Mouse (Mus musculus): Measurements from ENCODE around the gene Dnajc1. TPM values are rescaled to one million over a fixed set of nuclear protein-coding genes. Genes with fewer than 3 reads are reported as not detected.
A peak's percentile ranks its signal among the peaks of the same experiment; 100 is the strongest.

Dnajc1 gene
- total RNA-seq, 2 experiments from 2014 or later: 10.7 to 13.2 TPM

- Histone ChIP-seq H3K4me3 (no peak overlapping the region), H3K27ac (no peak overlapping the region)
- intact Hi-C loops (cut with DNase I): no loop called here
- DNase-seq: no peak
- TF ChIP-seq CTCF (IDR thresholded peaks at IDR 0.05): no peak
Observed at GRCm38 (mm10) chr2:18262298-18262697, 130.3 kb downstream of the Dnajc1 start.

DNA sequence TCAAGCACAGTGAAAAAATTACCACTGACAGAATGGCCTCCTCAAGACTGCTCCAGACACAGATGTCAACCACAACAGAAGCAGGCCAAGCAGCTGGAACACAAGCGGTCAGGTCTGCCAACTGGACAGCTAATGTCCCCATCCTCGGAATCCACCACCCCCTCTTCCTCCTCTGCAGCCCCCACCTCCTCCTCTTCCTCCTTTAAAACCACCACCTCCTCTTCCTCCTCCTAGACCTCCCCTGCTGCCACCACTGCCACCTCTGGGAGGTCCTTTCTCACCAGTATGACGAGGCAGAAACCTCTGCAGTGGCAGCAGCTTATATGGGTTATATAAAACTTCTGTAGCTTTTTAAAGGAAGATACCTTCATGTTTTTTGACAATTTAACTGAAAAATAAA, 143.4 kb downstream of the Dnajc1 start:
- peak; percentile 27 for DNase-seq
- TF ChIP-seq CTCF (IDR thresholded peaks at IDR 0.05): no peak
- intact Hi-C loops (cut with DNase I): no loop called here
- Histone ChIP-seq H3K27ac (no peak overlapping the region), H3K4me3 (no peak overlapping the region)

GRCm38 (mm10) chr2:18235524-18235923, 157.1 kb downstream of the Dnajc1 start:
- intact Hi-C loops (cut with DNase I): no loop called here
- TF ChIP-seq CTCF (IDR thresholded peaks at IDR 0.05): no peak
- Histone ChIP-seq H3K4me3 (no peak overlapping the region), H3K27ac (no peak overlapping the region)
- DNase-seq: no peak

GRCm38 (mm10) chr2:18232883-18233567, 159.6 kb downstream of the Dnajc1 start:
- intact Hi-C loops (cut with DNase I): no loop called here
- TF ChIP-seq CTCF (IDR thresholded peaks at IDR 0.05): no peak
- DNase-seq: no peak
- Histone ChIP-seq H3K4me3 (no peak overlapping the region), H3K27ac (no peak overlapping the region)

DNA sequence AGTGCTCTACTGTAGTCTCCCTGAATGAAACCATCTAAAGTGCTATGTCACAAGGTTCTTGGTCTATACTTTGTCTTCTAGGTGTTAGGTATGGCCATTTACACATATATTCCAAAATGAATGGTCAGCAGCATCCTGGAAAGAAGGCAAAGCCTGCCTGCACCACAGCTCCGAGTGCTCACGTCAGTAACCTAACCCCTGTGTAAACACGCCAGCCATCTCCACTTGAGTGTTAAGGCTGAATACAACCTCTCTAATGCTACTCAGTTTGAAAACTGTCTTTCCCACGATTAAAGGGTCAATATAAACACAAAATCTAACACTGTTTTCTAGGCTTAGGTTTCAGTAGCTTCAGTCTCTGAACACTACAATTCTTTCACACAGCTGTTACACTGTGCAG, 161.5 kb downstream of the Dnajc1 start:
- Histone ChIP-seq H3K27ac (no peak overlapping the region), H3K4me3 (no peak overlapping the region)
- intact Hi-C loops (cut with DNase I): no loop called here
- no peak for DNase-seq
- TF ChIP-seq CTCF (IDR thresholded peaks at IDR 0.05): no peak

DNA sequence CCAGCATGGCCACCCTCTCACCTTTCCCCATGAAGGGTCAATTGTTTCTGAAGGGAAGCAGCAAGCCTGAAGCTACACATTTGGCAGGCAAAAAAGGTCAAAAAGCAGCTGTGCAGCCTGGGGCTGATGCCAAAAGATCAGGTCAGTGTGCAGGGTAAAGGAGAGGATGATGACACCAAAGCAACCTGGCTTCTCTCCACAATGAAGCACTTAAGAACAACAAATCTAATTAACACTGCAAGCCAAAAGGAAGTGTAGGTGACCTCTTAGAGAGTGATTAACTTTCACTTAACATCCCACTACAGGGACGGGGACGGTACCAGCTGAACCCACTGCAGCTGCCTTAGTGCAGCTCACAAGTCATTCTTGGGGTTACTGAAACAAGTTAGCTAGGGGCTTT, 163.4 kb downstream of the Dnajc1 start:
- peak; percentile 59 for DNase-seq
- intact Hi-C loops (cut with DNase I): no loop called here
- TF ChIP-seq CTCF (IDR thresholded peaks at IDR 0.05): no peak
- Histone ChIP-seq H3K4me3 (no peak overlapping the region), H3K27ac (peak overlapping the region; percentile 39; the same call in 1 of the 2 replicates)

DNA sequence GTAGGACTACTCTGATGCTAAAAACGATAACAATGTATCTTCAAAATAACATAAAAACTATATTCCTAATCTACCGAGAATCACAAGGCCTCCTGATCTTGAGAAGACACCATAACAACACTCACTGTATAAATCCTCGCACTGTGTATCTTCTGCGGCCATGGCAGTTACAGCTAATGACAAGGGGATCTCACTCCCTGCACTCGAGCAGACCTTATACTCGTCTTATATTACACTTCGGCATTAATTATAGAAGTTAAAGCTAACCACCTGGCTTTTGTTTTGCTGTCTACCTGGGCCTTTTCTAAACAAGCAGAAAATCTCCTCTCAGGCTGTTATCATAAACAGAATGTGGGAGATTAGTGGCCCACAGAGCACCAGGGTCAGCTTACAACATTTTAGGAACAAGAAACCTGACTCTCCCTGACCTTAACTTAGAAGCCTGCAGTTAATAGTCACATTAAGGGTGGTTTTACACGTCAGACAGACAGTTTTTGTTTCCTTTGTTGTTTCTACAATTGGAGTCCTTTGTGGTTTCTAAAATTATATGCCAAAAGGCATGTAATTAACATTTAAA, 164.1 kb downstream of the Dnajc1 start:
- 0 out of 2 replicates have a peak overlapping the region, but pooled peaks have one; percentile 39 for H3K27ac ChIP-seq
- no peak for TF ChIP-seq CTCF (IDR thresholded peaks at IDR 0.05)
- DNase-seq: no peak
- no peak overlapping the region for H3K4me3 ChIP-seq
- intact Hi-C loops (cut with DNase I): no loop called here

- TF ChIP-seq CTCF (IDR thresholded peaks at IDR 0.05): no peak
- peak; percentile 34 for DNase-seq
- intact Hi-C loops (cut with DNase I): loop anchor here (10.0 kb wide), 1 partner anchor 455 kb away; the partner anchor contains the start of genes Bmi1 and Commd3
- H3K27ac ChIP-seq: peak overlapping the region; percentile 86
- no peak overlapping the region for H3K4me3 ChIP-seq
Observed at GRCm38 (mm10) chr2:18219569-18219968, 173.1 kb downstream of the Dnajc1 start.

- TF ChIP-seq CTCF (IDR thresholded peaks at IDR 0.05): no peak
- Histone ChIP-seq H3K4me3 (no peak overlapping the region), H3K27ac (peak overlapping the region; percentile 86)
- peak; percentile 59 for DNase-seq
- intact Hi-C loops (cut with DNase I): loop anchor here (10.0 kb wide), 1 partner anchor 456 kb away; the partner anchor contains the start of genes Bmi1 and Commd3
Observed at GRCm38 (mm10) chr2:18219136-18219535, 173.5 kb downstream of the Dnajc1 start.

DNA sequence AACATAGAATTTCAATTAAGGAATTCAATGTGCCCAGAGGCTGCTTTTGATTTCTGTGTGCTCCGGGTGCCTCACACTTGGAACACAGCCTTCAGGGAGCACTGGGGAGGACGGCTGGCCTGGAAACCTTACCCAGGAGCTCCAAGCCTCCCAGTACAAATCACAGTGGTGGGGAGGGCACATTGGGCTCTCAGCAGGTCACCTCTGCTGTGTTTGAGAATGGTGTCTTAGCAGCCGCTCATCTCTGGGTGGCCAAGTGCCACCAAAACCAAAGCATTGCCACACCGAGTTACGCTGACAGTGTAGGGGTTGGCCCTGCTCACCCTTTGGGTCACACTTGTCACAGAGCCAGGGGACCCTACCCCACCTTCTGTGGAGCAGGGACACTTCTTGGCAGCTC, 174.1 kb downstream of the Dnajc1 start:
- H3K27ac ChIP-seq: peak overlapping the region; percentile 86
- TF ChIP-seq CTCF (IDR thresholded peaks at IDR 0.05): no peak
- intact Hi-C loops (cut with DNase I): loop anchor here (10.0 kb wide), 1 partner anchor 456 kb away; the partner anchor contains the start of genes Bmi1 and Commd3
- H3K4me3 ChIP-seq: no peak overlapping the region
- peak; percentile 59 for DNase-seq

DNA sequence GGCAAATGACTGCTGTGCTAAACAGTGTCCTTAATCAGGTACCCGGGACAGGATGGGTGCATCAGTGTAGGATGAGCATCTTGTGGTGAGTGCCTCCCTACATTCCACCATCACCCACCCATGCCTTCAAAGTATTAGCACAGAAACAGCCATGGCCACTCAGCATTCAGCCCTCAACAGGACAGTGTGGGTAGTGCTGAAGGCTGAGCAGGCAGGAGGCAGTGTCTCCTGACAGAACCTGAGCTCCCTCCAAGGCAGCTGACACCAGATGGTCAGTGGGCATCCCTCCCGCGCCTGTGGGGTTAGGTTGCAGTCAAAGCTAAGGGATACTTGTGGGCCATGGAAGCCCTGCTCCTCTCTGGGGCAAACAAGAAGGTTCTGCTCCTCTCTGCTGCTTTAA, 174.8 kb downstream of the Dnajc1 start:
- intact Hi-C loops (cut with DNase I): loop anchor here (10.0 kb wide), 1 partner anchor 457 kb away; the partner anchor contains the start of genes Bmi1 and Commd3
- Histone ChIP-seq H3K27ac (peak overlapping the region; percentile 86), H3K4me3 (no peak overlapping the region)
- DNase-seq: peak; percentile 89
- TF ChIP-seq CTCF (IDR thresholded peaks at IDR 0.05): peak; percentile 56

DNA sequence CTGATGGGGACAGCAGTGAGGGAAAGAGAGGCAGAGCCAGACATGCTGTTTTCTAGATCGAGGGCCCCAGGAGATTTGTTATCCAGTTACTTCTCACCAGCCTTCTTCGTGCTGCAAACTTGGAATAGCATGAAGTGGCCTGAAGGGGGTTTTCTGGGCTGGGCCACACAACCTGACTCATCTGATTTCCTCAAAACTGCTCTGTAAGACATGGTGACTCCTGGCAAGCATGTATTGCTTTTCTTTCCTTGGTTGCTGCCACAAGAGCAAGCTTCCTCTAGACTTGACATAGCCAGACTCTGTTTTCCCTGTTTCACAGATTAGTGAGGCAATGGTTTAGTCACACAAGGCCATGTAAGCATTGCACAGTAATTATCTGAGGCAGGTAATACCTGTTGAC, 178.6 kb downstream of the Dnajc1 start:
- DNase-seq: no peak
- TF ChIP-seq CTCF (IDR thresholded peaks at IDR 0.05): no peak
- Histone ChIP-seq H3K4me3 (no peak overlapping the region), H3K27ac (no peak overlapping the region)
- intact Hi-C loops (cut with DNase I): loop anchor here (10.0 kb wide), 1 partner anchor 461 kb away; the partner anchor contains the start of genes Bmi1 and Commd3

- Histone ChIP-seq H3K27ac (no peak overlapping the region), H3K4me3 (no peak overlapping the region)
- no peak for TF ChIP-seq CTCF (IDR thresholded peaks at IDR 0.05)
- intact Hi-C loops (cut with DNase I): loop anchor here (10.0 kb wide), 4 partner anchors 155 to 465 kb away; partner anchors contain the start of genes Bmi1, Commd3 and Mllt10
- DNase-seq: no peak
Observed at GRCm38 (mm10) chr2:18209948-18210347, 182.7 kb downstream of the Dnajc1 start.
